ENCODE assay signal across 11 mouse cellular contexts in genomic region chr6:136465021-136465420, GRCm38 (mm10). TPM values are rescaled to one million over a fixed set of nuclear protein-coding genes. Genes with fewer than 3 reads are reported as not detected.
DNase-seq lines count a peak whose midpoint lies in the region; ATAC-seq and TF ChIP-seq lines count a peak whose summit lies in the region.
"Had no signal": no experiment of that assay in that cellular context is flagged by ENCODE, and none has a peak within 500 bp of the region (broad histone marks: within the 10 kb centered on the region; RNA-seq: fewer than 3 reads in every experiment).

No protein-coding gene starts in this region.

- TF ChIP-seq CTCF in liver, adult 2 months (IDR thresholded peaks at IDR 0.05; ENCODE audit: low read depth, low read length) = no peak
- no peak for TF ChIP-seq CTCF in brain, embryonic 14.5 days (IDR thresholded peaks at IDR 0.05; ENCODE audit: borderline replicate concordance, extremely low read depth, insufficient read depth, insufficient read length)
- no peak for TF ChIP-seq CTCF in kidney, postnatal 0 days (IDR thresholded peaks at IDR 0.05; ENCODE audit: low read depth)

- H3K4me3 ChIP-seq in liver, adult 2 months (ENCODE audit: insufficient read depth, low read depth, low read length) = no peak overlapping the region
- no peak overlapping the region for H3K4me3 ChIP-seq in liver, embryonic 11.5 days (ENCODE audit: low read depth, low read length)
- H3K4me3 ChIP-seq in kidney, postnatal 0 days (replicated peaks; ENCODE audit: low read depth, low read length) = no peak overlapping the region
- H3K4me3 ChIP-seq: hindbrain, embryonic 15.5 days; liver, embryonic 15.5 days; neural tube, embryonic 15.5 days had no signal

- H3K9ac ChIP-seq in liver, adult 2 months (ENCODE audit: low read depth, low read length) = no peak overlapping the region
- H3K9ac ChIP-seq in liver, embryonic 11.5 days (ENCODE audit: low read depth, low read length) = no peak overlapping the region
- H3K9ac ChIP-seq in kidney, postnatal 0 days (ENCODE audit: low read depth, low read length) = no peak overlapping the region
- H3K9ac ChIP-seq: hindbrain, embryonic 15.5 days; liver, embryonic 15.5 days; neural tube, embryonic 15.5 days had no signal

- no peaks in the 10 kb centered on the region for H3K36me3 ChIP-seq in liver, adult 2 months (ENCODE audit: control insufficient read depth, insufficient read depth, low read length)
- H3K36me3 ChIP-seq in liver, embryonic 11.5 days (ENCODE audit: control insufficient read depth, insufficient read depth, low read length) = no peaks in the 10 kb centered on the region
- H3K36me3 ChIP-seq in kidney, postnatal 0 days (ENCODE audit: insufficient read depth, low read length) = no peaks in the 10 kb centered on the region
- H3K36me3 ChIP-seq: hindbrain, embryonic 15.5 days; liver, embryonic 15.5 days; neural tube, embryonic 15.5 days had no signal

- no peaks in the 10 kb centered on the region for H3K9me3 ChIP-seq in liver, embryonic 11.5 days (ENCODE audit: control insufficient read depth, low read length)
- H3K9me3 ChIP-seq in kidney, postnatal 0 days (replicated peaks; ENCODE audit: low read length) = no peaks in the 10 kb centered on the region
- H3K9me3 ChIP-seq: hindbrain, embryonic 15.5 days; liver, embryonic 15.5 days; neural tube, embryonic 15.5 days had no signal

- peak overlapping the region; percentile 22 for H3K27ac ChIP-seq in liver, adult 2 months (replicated peaks; ENCODE audit: insufficient read depth, low read depth, low read length)
- no peak overlapping the region for H3K27ac ChIP-seq in liver, embryonic 11.5 days (ENCODE audit: low read depth, low read length)
- H3K27ac ChIP-seq in kidney, postnatal 0 days = peak overlapping the region; percentile 32; the same call in 1 of the 2 replicates
- H3K27ac ChIP-seq: hindbrain, embryonic 15.5 days; neural tube, embryonic 15.5 days had no signal

- DNase-seq in liver, adult 2 months (ENCODE audit: extremely low read depth, low read depth, low spot score) = peak; percentile 72
- DNase-seq in liver, embryonic 11.5 days (ENCODE audit: low spot score) = no peak
- DNase-seq in brain, embryonic 14.5 days (ENCODE audit: low read depth) = peak; percentile 5
- DNase-seq in kidney, postnatal 0 days (ENCODE audit: low spot score) = no peak
- peak; percentile 66 to 77 for DNase-seq in natural killer cell, adult 2 months (ENCODE audit: low spot score in 2 of 2)
- DNase-seq in left cerebral cortex, postnatal 25 days (ENCODE audit: low spot score in 2 of 2) = no peak

- no peaks in the 10 kb centered on the region for H3K79me2 ChIP-seq in liver, adult 2 months (ENCODE audit: control insufficient read depth, insufficient read depth, low read length)

- no peaks in the 10 kb centered on the region for H3K27me3 ChIP-seq in liver, adult 2 months (ENCODE audit: control insufficient read depth, insufficient read depth, low read length)
- H3K27me3 ChIP-seq in liver, embryonic 11.5 days (replicated peaks; ENCODE audit: control insufficient read depth, insufficient read depth, low read length) = no peaks in the 10 kb centered on the region
- no peaks in the 10 kb centered on the region for H3K27me3 ChIP-seq in kidney, postnatal 0 days (ENCODE audit: insufficient read depth, low read length)
- H3K27me3 ChIP-seq: hindbrain, embryonic 15.5 days; liver, embryonic 15.5 days; neural tube, embryonic 15.5 days had no signal

- H3K4me2 ChIP-seq in liver, embryonic 11.5 days = no peak overlapping the region
- no peak overlapping the region for H3K4me2 ChIP-seq in kidney, postnatal 0 days (ENCODE audit: low read length)
- H3K4me2 ChIP-seq: hindbrain, embryonic 15.5 days; neural tube, embryonic 15.5 days had no signal

- no peak for TF ChIP-seq POLR2A in liver, adult 2 months (IDR thresholded peaks at IDR 0.05; ENCODE audit: extremely low read depth, insufficient read depth, low read length)
- no peak for TF ChIP-seq POLR2A in brain, embryonic 14.5 days (IDR thresholded peaks at IDR 0.05; ENCODE audit: borderline replicate concordance, extremely low read depth, insufficient read depth, insufficient read length, poor library complexity, severe bottlenecking)

- H3K4me1 ChIP-seq in liver, adult 2 months (ENCODE audit: control insufficient read depth, insufficient read depth, low read length) = peaks cover 31% of the 10 kb centered on the region
- H3K4me1 ChIP-seq in liver, embryonic 11.5 days (replicated peaks; ENCODE audit: control insufficient read depth, insufficient read depth, low read length) = peaks cover 38% of the 10 kb centered on the region
- H3K4me1 ChIP-seq in kidney, postnatal 0 days (replicated peaks; ENCODE audit: insufficient read depth, low read length) = peaks cover 11% of the 10 kb centered on the region

- intact Hi-C loops in left cerebral cortex, postnatal 25 days (cut with DNase I) = loop anchor here (5.0 kb wide), 1 partner anchor 67 kb away; no protein-coding TSS in a partner anchor

- ATAC-seq in liver, embryonic 11.5 days (replicated peaks; ENCODE audit: low FRiP score) = no peak
- no peak for ATAC-seq in kidney, postnatal 0 days (replicated peaks; ENCODE audit: low FRiP score, low read depth)
- ATAC-seq in megakaryocyte-erythroid progenitor cell, adult 5-6 weeks (replicated peaks; ENCODE audit: low FRiP score, low TSS enrichment, poor library complexity, severe bottlenecking) = no peak

- WGBS in liver, adult 2 months = 22% methylated on average over 8 of the region's 8 CpGs
- WGBS in liver, embryonic 11.5 days = 80% methylated on average over 8 of the region's 8 CpGs
- 66% methylated on average over 8 of the region's 8 CpGs for WGBS in kidney, postnatal 0 days

RNA-seq across cellular contexts. Expression of gene Atf7ip, which starts 40.9 kb away (rescaled TPM):
- 14.8 and 14.9 TPM in 2 replicates for total RNA-seq in liver, adult 2 months (2014; rRNA removed)
- polyA plus RNA-seq in liver, adult 2 months (2012; rRNA removed) = 5.1 and 5.2 TPM in 2 replicates
- 31.2 and 32.9 TPM in 2 replicates for polyA plus RNA-seq in liver, embryonic 11.5 days (2014; fragmentation: Nextera tagmentation; extraction: Ambion mirVana)
- polyA plus RNA-seq in brain, embryonic 14.5 days (2012; rRNA removed) = 40.0 and 67.9 TPM in 2 replicates
- 17.9 and 20.2 TPM in 2 replicates for polyA plus RNA-seq in kidney, postnatal 0 days (2015; fragmentation: Nextera tagmentation; extraction: Ambion mirVana)
- 100 to 1,000 TPM; 108 to 125 TPM for total RNA-seq in left cerebral cortex, postnatal 25 days (2021)
- total RNA-seq in megakaryocyte-erythroid progenitor cell, adult 5-6 weeks (2014; fragmentation: Nextera tagmentation) = 121 and 135 TPM in 2 replicates
- 50.3 and 61.7 TPM in 2 replicates for total RNA-seq in megakaryocyte-erythroid progenitor cell, adult 5-6 weeks (2017)

RNA-seq across cellular contexts. Expression of gene E330021D16Rik, which starts 49.7 kb away (rescaled TPM):
- total RNA-seq in liver, adult 2 months (2014; rRNA removed) = not detected in 2 replicates
- 0.07 TPM in 1 of 2 replicates, not detected in the other for polyA plus RNA-seq in liver, adult 2 months (2012; rRNA removed)
- polyA plus RNA-seq in liver, embryonic 11.5 days (2014; fragmentation: Nextera tagmentation; extraction: Ambion mirVana) = not detected in 2 replicates
- not detected in 2 replicates for polyA plus RNA-seq in brain, embryonic 14.5 days (2012; rRNA removed)
- polyA plus RNA-seq in kidney, postnatal 0 days (2015; fragmentation: Nextera tagmentation; extraction: Ambion mirVana) = 4.2 and 4.7 TPM in 2 replicates
- not detected for total RNA-seq in left cerebral cortex, postnatal 25 days (2021)
- not detected in 2 replicates for total RNA-seq in megakaryocyte-erythroid progenitor cell, adult 5-6 weeks (2014; fragmentation: Nextera tagmentation)
- total RNA-seq in megakaryocyte-erythroid progenitor cell, adult 5-6 weeks (2017) = not detected in 2 replicates
- polyA plus RNA-seq: cerebellum, adult 2 months; hindbrain, embryonic 15.5 days; neural tube, embryonic 15.5 days had no signal

Comparison
In these comparisons a context has a peak if more than half of its experiments do, and no peak if none do; other contexts are left out.
1. DNase-seq: peak in liver, adult 2 months (single experiment), brain, embryonic 14.5 days (single experiment) and natural killer cell, adult 2 months (2 of 2); none in liver, embryonic 11.5 days (single experiment), kidney, postnatal 0 days (single experiment) and left cerebral cortex, postnatal 25 days (0 of 2).